Mouse (Mus musculus) embryonic facial prominence, embryonic 12.5 days (tissue): Measurements from ENCODE around the gene Lyz1. TPM values are rescaled to one million over a fixed set of nuclear protein-coding genes. Genes with fewer than 3 reads are reported as not detected.
"Not testable (repeated sequence)": the region's sequence is repeated elsewhere in the genome, so short reads cannot be mapped to it uniquely, and the experiment has no call there.

ENCODE experiments used
- ATAC-seq: fragments of 200-750 bp; cut with Nextera tagmentation; 2 replicates; pipeline ENCODE4 v1.8.0; 2017; ENCODE audit not compliant: insufficient number of reproducible peaks, insufficient read depth, low FRiP score, low TSS enrichment
- H3K27ac ChIP-seq: fragments of 300-500 bp; sonication (generic); 2 replicates; pipeline ENCODE4 v1.5.1; 2016; ENCODE audit warnings: mild to moderate bottlenecking
- H3K27me3 ChIP-seq: fragments of 300-500 bp; sonication (generic); 2 replicates; pipeline ENCODE4 v1.6.1; 2016; ENCODE audit warnings: mild to moderate bottlenecking, moderate library complexity
- H3K36me3 ChIP-seq: fragments of 300-500 bp; sonication (generic); 2 replicates; pipeline ENCODE4 v1.6.1; 2016; ENCODE audit warnings: mild to moderate bottlenecking
- H3K4me1 ChIP-seq: fragments of 300-500 bp; sonication (generic); 2 replicates; pipeline ENCODE4 v1.6.1; 2016
- H3K4me2 ChIP-seq: fragments of 300-500 bp; sonication (generic); replicated peaks from 2 replicates; pipeline ENCODE4 v1.6.1; 2016; ENCODE audit warnings: mild to moderate bottlenecking, moderate library complexity
- H3K4me3 ChIP-seq: fragments of 300-500 bp; sonication (generic); 2 replicates; pipeline ENCODE4 v1.5.1; 2016; ENCODE audit warnings: mild to moderate bottlenecking
- H3K9ac ChIP-seq: fragments of 300-500 bp; sonication (generic); 2 replicates; pipeline ENCODE4 v1.6.1; 2016; ENCODE audit warnings: mild to moderate bottlenecking, moderate library complexity
- H3K9me3 ChIP-seq: fragments of 300-500 bp; sonication (generic); 2 replicates; pipeline ENCODE4 v1.6.1; 2016; ENCODE audit warnings: mild to moderate bottlenecking, moderate library complexity
- WGBS: fragments of 180-500 bp; shearing (Covaris S2); methylation state at CpG from one replicate; pipeline ENCODE4 v1.1.7; 2016; 5-methylcytosine and 5-hydroxymethylcytosine counted together
- polyA plus RNA-seq: library from polyadenylated mRNA; unstranded; fragments of >200 nt; fragmentation: Nextera tagmentation; extraction: Ambion mirVana; gene quantifications from 2 replicates; pipeline ENCODE4 v1.2.1, GENCODE M21; 2016

The Lyz1 gene
- polyA plus RNA-seq, 1 experiment from 2014 or later, result not detected

DNA sequence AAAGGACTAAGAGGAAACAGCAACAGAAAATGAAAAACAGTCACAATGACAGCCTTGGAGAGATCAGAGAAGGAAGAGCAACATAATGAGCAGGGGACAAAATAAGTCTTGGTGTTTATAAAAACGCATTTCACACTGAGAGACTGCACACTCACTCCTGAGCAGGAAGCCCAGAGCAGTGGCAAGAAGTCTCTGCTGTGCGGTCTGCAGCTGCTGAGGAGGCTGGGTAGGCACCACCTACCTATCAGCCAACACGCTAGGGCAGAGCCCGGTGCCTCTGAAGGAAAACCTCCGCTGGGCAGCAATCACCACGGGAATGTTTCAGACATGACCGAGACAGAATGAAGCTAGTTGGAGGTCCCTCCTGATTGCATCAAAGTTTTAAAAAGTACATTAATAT is 18.0 kb downstream of the Lyz1 start:
- not testable (repeated sequence) for H3K36me3 ChIP-seq, H3K9ac ChIP-seq, H3K4me1 ChIP-seq, H3K27ac ChIP-seq, H3K9me3 ChIP-seq, H3K4me3 ChIP-seq, H3K4me2 ChIP-seq, ATAC-seq, H3K27me3 ChIP-seq
- WGBS, result 84% methylated on average over 3 of the region's 7 CpGs

DNA sequence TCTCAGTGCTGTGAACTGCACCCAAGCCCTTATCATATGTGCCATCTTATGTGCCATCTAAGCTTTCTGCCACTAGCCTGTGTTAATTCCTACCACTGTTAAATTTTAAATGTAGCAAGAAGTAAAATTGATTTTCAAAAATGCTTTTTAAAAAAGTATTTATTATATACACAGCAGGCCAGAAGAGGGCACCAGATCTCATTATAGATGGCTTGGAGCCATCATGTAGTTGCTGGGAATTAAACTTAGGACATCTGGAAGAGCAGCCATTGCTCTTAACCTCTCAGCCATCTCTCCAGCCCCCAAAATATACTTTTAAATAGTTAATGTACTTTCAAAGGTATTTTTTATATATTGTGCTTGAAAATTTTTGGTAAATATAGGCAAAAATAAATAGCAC is 20.6 kb downstream of the Lyz1 start:
- H3K27me3 ChIP-seq, result no peaks in the 10 kb centered on the region
- H3K9me3 ChIP-seq, result no peaks in the 10 kb centered on the region
- no peak overlapping the region for H3K4me2 ChIP-seq
- H3K27ac ChIP-seq, result no peak overlapping the region
- no peak overlapping the region for H3K9ac ChIP-seq
- no peak overlapping the region for H3K4me3 ChIP-seq
- no peaks in the 10 kb centered on the region for H3K4me1 ChIP-seq
- ATAC-seq, result no peak
- no peaks in the 10 kb centered on the region for H3K36me3 ChIP-seq

DNA sequence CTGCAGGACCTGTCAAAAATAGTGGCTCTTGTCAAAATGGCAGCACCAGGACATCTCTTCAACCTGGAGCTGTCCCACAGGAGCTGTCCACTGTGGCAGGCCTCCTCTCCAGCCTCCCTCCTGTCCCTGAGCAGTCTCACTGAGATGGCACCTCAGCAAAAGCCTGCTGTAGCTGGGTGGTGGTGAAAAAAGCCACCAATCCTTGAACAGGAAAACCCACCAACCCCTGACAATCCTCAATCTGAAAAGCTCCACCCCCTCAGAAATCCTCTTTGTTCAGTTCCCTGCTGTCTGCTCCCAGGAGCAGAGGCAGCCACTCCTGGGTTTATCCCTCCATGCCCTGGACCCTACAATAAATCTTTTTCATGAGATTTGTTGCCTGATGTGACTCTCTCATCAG is 32.8 kb downstream of the Lyz1 start:
- Histone ChIP-seq H3K27ac (no peak overlapping the region), H3K27me3 (no peaks in the 10 kb centered on the region)
- ATAC-seq, result no peak

DNA sequence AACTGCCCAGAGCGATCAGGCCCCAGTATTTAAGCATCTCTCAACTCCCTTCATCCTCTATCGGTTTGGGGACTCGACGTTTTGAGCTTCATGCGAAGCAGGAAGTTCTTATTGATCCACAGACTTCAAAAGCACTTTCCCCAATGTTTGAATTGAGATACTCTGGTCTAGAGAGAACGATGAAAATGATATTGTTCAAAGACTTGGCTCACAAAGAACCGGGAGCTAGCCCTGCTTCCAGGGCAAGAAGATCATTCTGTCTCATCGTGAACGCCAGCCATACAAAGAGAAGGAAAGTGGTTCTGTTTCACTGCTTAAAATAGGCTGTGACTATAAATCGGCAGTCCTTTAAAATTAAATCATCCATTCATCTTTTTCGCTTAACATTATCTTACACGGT is 54.1 kb downstream of the Lyz1 start, which contains the start of gene 9530003J23Rik:
Gene 9530003J23Rik, minus strand, starts transcription at position 101 of the 400 bp plus-strand sequence.
- H3K36me3 ChIP-seq, result no peaks in the 10 kb centered on the region
- H3K9ac ChIP-seq, result no peak within 1 kb of the TSS
- H3K4me3 ChIP-seq, result no peak within 1 kb of the TSS
- no peaks in the 10 kb centered on the region for H3K9me3 ChIP-seq
- WGBS, result 88% methylated on average over 12 of the region's 12 CpGs
- H3K27ac ChIP-seq, result no peak within 1 kb of the TSS
- no peaks in the 10 kb centered on the region for H3K27me3 ChIP-seq
- no peak within 1 kb of the TSS for H3K4me2 ChIP-seq
- H3K4me1 ChIP-seq, result no peaks in the 10 kb centered on the region
- no peak for ATAC-seq

More for the DNA sequence above, 32.8 kb downstream of the Lyz1 start:
- no peak overlapping the region for H3K4me3 ChIP-seq
- H3K9ac ChIP-seq, result no peak overlapping the region
- H3K4me2 ChIP-seq, result no peak overlapping the region
- no peaks in the 10 kb centered on the region for H3K36me3 ChIP-seq
- no peaks in the 10 kb centered on the region for H3K4me1 ChIP-seq
- H3K9me3 ChIP-seq, result no peaks in the 10 kb centered on the region

Other genes starting within 250 kb of the Lyz1 start
- gene Lrrc10, start 247.5 kb downstream of the Lyz1 start, polyA plus RNA-seq, result not detected in 2 replicates
- gene Cct2, start 229.1 kb downstream of the Lyz1 start, polyA plus RNA-seq, result 251 and 257 TPM in 2 replicates
- gene Frs2, start 144.3 kb downstream of the Lyz1 start, polyA plus RNA-seq, result 22.8 and 24.4 TPM in 2 replicates
- 95.8 and 96.7 TPM in 2 replicates for gene Yeats4, start 68.4 kb downstream of the Lyz1 start, polyA plus RNA-seq
- gene 9530003J23Rik, start 54.2 kb downstream of the Lyz1 start, polyA plus RNA-seq, result not detected in 2 replicates
- gene Lyz2, start 10.5 kb downstream of the Lyz1 start, polyA plus RNA-seq, result 19.5 and 19.6 TPM in 2 replicates
- gene Cpsf6, start 87.1 kb upstream of the Lyz1 start, polyA plus RNA-seq, result 210 and 213 TPM in 2 replicates